Mouse (Mus musculus) left cerebral cortex, adult 18-20 months (tissue): ENCODE data around the gene Rpl19. TPM values are rescaled to one million over a fixed set of nuclear protein-coding genes. Genes with fewer than 3 reads are reported as not detected.
A peak's percentile ranks its signal among the peaks of the same experiment; 100 is the strongest.

Experiments
- DNase-seq, 2 experiments: peaks; one replicate each; pipeline ENCODE4 v3.0.0; 2021 to 2022; ENCODE audit warnings: low spot score in 2 of 2, mixed read lengths in 1 of 2
- long read RNA-seq, 2 experiments: library from polyadenylated mRNA; stranded (forward); transcript quantifications; one replicate each; pipeline ENCODE4 v2.0.0; 2021
- total RNA-seq, 2 experiments: library from RNA; stranded (reverse); gene quantifications; 2 replicates each; pipeline ENCODE4 v1.2.3; 2021

Gene Rpl19
- 100 to 1,000 TPM; 627 to 650 TPM for total RNA-seq
- long read RNA-seq, experiment 1, transcript Rpl19-201 (6 exons, 751 nt), result major isoform, 218 of 244 reads
- long read RNA-seq, experiment 1, partial matches to known transcripts, result 16 of 244 reads
- long read RNA-seq, experiment 1, other reads (novel, unspliced or antisense), result 7 of 244 reads
- long read RNA-seq, experiment 2, transcript Rpl19-201 (6 exons, 751 nt), result major isoform, 194 of 212 reads
- long read RNA-seq, experiment 2, partial matches to known transcripts, result 11 of 212 reads
- long read RNA-seq, experiment 2, other reads (novel, unspliced or antisense), result 4 of 212 reads

- DNase-seq, result peak; percentile 90 to 91
These were observed at the start of gene Rpl19 for GRCm38 (mm10) chr11:98026570-98027296. Gene Rpl19 (plus strand): TSS chr11:98026710.

- no peak for DNase-seq
These were observed 48.7 kb upstream of the Rpl19 start for GRCm38 (mm10) chr11:97977797-97978196.

- no peak for DNase-seq
These were observed 48.1 kb upstream of the Rpl19 start for GRCm38 (mm10) chr11:97978392-97978791.

DNA sequence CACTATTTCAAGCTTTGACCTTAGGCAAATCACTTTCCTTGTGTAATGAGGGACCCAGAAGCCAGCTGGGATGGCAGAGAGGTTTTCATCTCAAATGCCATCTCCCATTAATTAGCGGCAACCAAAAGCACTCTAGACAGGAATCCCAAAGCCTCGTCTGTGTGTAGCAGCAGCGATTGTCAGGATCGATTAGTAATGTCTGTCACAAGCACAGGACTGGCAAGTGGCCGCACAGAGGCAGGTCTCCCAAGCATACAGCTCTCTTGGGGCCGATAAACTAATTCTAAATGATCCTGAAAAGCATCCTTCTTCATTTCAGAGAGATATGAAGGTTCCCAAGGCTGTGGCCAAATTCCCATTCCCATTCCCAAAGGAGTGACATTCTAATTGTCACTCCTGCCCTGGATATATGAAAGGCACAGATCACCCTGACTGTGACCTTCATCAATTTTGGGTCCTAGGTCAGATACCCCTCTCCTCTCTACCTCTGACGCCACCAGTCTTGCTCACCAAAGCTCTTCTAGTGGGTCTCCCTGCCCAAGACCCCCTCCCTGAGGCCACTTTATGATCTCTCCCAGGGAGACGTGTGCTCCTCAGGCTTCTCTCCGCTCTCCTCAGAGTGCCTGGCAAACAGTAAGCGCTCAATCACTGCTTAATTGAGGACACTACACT is 46.5 kb upstream of the Rpl19 start:
- DNase-seq, result no peak

DNA sequence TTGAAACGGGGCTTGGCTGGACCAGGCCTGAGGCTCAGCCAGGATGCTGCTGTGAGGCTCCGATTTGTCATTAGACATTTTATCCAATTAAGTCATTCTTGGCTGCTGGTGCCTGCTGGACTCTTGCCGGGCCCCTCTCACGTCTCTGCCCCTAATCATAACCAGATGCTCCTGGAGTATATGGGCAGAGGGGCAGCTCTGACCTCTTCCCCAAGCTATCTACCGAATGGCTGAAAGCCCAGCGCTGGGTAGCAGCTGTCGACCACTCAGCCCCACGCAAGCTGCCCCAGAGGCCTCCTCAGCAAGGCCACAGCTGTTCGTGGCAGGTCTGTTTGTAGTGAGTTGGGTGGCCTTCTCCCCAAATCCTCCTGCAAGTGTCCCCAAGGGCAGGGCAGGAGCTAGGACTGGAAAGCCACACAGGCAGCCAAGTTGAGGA is 46.0 kb upstream of the Rpl19 start:
- no peak for DNase-seq

DNA sequence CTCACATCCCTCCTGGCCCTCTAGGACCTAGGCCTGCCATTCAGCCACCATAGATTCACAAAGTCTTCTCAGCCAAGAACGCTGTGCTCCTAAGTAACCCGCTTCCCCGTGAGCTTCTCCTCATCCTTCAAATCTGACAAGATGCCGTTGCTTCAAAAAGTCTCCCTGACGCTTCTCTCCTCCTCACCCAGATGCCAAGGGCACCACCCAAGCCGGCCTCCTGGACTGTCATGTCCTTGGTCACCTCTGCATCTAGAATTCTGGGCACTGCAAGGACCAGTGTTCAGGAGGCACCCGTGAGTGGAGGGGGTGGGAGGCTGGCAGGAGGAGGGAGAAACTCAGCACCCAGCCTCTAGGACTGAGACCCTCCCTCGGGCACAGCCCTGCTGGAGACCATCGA is 43.8 kb upstream of the Rpl19 start:
- DNase-seq, result no peak

DNA sequence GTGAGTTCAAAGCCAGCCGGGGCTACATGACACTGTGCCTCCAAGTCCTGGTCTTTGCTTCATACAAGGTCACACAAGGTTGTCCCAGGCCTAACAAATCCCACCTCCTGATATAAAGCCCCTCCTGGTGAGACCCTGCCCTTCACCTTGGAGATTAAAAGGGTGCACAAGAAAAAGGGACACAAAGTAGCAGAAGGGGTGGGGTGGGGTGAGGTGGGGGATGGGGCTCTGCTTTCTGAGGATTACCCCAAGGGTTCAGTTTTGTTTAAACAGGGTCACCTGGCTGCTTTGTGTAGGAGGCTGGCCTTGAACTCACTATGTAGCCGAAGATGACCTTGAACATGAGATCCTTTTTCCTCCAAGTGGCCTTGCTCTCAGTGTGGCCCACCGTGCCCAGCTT is 43.0 kb upstream of the Rpl19 start:
- no peak for DNase-seq

DNA sequence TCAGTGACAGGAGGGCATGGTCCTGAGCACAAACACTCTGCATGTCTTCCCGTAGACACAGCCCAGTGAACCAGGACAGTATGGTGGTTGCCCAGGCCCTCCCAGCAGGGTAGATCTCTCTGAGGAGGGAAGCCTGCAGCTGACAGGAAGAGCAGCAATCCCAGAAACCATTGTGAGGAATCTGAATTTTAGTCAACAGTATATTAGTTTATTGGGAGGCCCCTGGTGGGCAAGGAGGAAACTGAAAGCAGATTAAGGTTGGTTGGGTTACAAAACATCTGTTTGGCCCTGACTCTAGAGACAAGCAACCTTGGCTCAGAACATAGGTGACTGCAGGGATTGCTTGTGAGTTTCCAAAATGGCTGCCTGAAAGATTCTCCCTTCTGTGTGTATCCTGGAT is 42.5 kb upstream of the Rpl19 start:
- DNase-seq, result no peak

- peak; percentile 51 to 62 for DNase-seq
These were observed 40.5 kb upstream of the Rpl19 start, which contains the start of gene Plxdc1 for GRCm38 (mm10) chr11:97985727-97986677. Gene Plxdc1 (minus strand): TSS chr11:97986444.

GRCm38 (mm10) chr11:97986738-97987465 is 39.6 kb upstream of the Rpl19 start:
- no peak for DNase-seq

DNA sequence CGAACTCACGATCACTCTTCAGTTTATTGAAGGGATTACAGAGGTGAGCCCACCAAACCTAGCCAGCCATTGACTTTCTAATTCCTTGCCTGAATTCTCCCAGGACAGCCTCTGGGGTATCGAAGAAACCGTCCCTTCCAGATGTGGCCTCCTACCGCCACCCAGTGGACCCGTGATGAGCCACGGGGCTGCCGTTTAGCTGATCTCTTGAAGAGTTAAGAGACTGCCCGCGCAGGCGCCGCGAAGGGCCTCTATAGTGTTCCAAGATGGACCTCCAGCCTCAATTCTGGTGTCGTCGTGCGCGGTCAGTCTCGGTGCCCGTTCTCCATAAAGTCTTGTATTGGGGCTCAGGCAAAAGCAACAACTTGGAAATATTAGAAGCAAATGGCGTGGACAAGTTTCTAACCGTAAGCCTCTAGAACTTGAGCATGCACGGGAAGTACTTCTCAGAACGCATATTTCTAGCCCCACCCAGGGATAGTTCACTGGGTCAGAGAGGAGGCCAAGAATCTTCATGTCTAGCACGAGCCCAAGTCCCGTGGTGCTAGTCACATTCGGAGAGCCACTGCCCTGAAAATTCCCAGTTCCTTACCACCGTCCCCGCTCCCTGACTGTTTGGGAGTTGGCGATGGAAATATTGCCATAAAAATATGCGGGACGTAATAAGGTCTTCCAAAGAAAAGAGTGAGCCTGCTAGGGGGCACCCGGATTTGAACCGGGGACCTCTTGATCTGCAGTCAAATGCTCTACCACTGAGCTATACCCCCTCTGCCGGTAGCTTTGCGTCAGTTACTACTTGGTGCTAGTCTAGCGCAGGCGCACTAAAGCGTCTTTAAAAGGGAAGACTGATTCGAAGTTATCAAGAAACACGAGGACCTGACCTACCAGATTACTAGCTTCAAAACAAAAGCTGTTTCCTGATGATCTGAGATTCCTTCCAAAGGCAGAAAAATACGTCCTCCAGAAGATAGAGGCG is 38.7 kb upstream of the Rpl19 start:
- peak; percentile 94 to 96 for DNase-seq

GRCm38 (mm10) chr11:97988530-97989096 is 37.9 kb upstream of the Rpl19 start:
- peak; percentile 88 for DNase-seq

DNA sequence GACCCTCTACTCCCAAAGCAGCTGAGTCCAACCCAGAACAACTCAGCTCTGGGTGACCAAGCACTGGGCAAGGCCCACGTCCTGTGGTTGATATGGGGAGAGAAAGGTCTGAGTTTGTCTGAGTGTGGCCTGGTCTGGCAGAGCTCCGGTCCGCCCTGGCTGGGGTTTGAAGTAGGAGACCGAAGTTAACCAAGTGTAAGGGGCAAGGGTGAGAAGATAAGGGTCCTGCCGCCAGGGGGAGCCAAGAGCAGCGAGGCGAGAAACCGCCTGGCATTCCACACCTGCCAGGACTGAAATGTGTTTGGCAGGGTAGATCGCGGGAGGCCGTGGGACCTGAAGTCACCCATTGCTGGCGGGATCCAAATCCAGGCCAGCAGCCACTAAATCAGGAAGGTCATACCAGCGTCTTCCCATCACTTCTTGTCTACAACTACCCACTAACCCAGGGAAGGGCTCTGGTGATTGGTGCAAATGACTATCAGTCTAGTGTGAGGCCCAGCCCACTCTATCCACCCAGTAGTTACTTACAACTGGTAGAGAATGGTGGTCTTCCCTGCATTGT is 31.9 kb upstream of the Rpl19 start:
- peak; percentile 61 to 79 for DNase-seq

DNA sequence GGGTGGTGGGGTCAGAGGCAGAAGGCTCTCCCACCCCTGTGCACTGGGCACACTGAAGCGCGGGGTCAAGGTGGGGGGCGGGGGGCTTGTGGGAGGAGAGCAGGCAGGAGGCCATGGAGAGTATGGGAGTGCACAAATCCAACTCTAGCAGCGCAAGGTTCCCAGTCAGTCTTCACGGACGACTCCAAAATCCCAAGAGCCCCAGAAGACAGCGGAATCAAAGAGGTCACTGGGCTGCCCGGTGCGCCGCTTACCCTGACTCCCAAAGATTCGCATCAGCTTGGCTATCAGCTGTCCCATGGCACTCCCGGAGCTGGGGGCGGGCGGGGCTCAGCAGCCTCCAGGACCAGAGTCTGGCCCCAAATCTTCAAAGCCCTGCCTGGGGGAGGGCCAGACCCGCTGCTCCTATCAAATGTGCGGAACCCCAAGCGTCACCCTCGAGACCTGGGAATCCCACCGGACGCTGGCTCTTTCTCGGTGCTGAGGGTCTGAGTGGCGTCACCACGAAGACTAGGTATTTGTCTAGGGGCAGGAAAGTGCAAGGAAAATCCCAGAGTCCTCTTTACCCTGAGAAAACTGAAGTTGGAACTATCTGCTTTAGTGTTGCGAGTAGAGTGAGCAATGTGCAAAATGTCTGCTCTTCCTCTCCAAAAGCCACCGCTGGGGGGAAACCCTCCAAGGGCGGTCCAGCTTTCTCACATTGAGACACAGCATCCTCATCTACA is 30.8 kb upstream of the Rpl19 start, which contains the start of gene Arl5c:
Arl5c (minus strand) TSS at position 618 of the 725 bp plus-strand sequence.
- no peak for DNase-seq

DNA sequence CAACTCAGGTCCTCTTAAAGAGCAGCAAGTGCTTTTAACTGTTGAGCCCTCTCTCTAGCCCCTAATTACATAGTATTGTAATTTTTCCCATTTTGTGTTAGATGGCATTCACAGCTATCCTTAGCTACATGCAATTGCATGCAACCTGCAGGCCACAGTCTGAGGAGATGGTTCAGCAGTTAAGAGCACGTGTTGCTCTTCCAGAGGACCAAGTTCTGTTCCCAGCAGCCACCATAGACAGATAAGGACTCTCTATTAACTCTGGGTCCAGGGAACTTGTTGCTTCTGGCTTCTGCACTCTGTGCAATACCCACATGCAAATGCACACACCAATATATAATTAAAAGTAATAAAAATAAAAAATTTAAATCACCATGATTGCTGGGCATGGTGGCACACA is 29.8 kb upstream of the Rpl19 start:
- no peak for DNase-seq

DNA sequence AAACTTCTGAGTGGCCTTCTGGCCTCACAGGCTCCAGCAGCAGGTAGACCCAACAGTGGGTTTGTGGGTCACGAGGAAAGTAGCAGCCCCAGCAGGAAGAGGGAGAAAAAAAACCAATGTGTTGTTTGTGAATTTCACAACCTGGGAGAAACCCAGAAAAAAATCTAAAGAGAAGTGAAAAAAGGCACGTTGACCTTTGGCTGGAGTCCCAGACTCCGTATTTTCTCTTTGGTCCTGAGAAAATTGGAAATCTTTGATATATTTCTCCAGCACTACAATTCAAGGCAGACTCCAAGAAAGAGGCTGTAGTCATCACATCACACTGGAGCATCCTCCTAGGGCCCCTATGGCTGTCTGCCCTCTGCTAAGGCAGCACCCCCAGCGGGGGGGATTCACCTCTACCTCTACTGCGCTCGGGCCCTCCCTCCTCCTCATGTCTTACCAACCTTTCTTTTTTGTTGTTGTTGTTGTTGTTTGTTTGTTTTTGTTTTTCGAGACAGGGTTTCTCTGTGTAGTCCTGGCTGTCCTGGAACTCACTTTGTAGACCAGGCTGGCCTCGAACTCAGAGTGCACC is 29.0 kb upstream of the Rpl19 start:
- no peak for DNase-seq
